Mouse (Mus musculus): ENCODE results near the gene Klf16.

- TF ChIP-seq TCF12 (IDR thresholded peaks at IDR 0.05; ENCODE audit: insufficient read depth, poor library complexity, severe bottlenecking) (no peak), POLR2A (IDR thresholded peaks at IDR 0.05; ENCODE audit: insufficient read length, low read depth) (no peak)
Measured at GRCm38 (mm10) chr10:80620365-80620764, 43.2 kb upstream of the Klf16 start.

Data from myocyte (in vitro differentiated cells).